Mouse (Mus musculus): ENCODE measurements around the gene Surf4.

The Surf4 gene

GRCm38 (mm10) chr2:26930390-26930789, 3.3 kb downstream of the Surf4 start:
- peak; percentile 81 for DNase-seq (ENCODE audit: low spot score)

- no peak for DNase-seq (ENCODE audit: low spot score)
Observed at GRCm38 (mm10) chr2:26927745-26928476, 5.8 kb downstream of the Surf4 start.

- DNase-seq (ENCODE audit: low spot score) = no peak
Observed at GRCm38 (mm10) chr2:26921784-26922183, 11.9 kb downstream of the Surf4 start.

- no peak for DNase-seq (ENCODE audit: low spot score)
Observed at GRCm38 (mm10) chr2:26920190-26920855, 13.4 kb downstream of the Surf4 start.

GRCm38 (mm10) chr2:26919684-26920083, 14.0 kb downstream of the Surf4 start:
- DNase-seq (ENCODE audit: low spot score) = no peak

- no peak for DNase-seq (ENCODE audit: low spot score)
Observed at GRCm38 (mm10) chr2:26916738-26917137, 17.0 kb downstream of the Surf4 start.

- DNase-seq (ENCODE audit: low spot score) = peak; percentile 84
Observed at GRCm38 (mm10) chr2:26915927-26916728, 17.6 kb downstream of the Surf4 start, which contains the start of the genes Surf2 and Surf1. Gene Surf2 (plus strand): TSS chr2:26916367. Gene Surf1 (minus strand): TSS chr2:26916530.

- DNase-seq (ENCODE audit: low spot score) = no peak
Observed at GRCm38 (mm10) chr2:26914148-26914941, 19.4 kb downstream of the Surf4 start.

GRCm38 (mm10) chr2:26913416-26914147, 20.1 kb downstream of the Surf4 start:
- peak; percentile 3 for DNase-seq (ENCODE audit: low spot score)

GRCm38 (mm10) chr2:26912253-26912770, 21.4 kb downstream of the Surf4 start:
- peak; percentile 3 for DNase-seq (ENCODE audit: low spot score)

GRCm38 (mm10) chr2:26910994-26911765, 22.5 kb downstream of the Surf4 start:
- peak; percentile 67 for DNase-seq (ENCODE audit: low spot score)

- DNase-seq (ENCODE audit: low spot score) = peak; percentile 100
Observed at GRCm38 (mm10) chr2:26910124-26910993, 23.4 kb downstream of the Surf4 start, which contains the start of the genes Med22 and Rpl7a. Gene Med22 (minus strand): TSS chr2:26910677. Gene Rpl7a (plus strand): TSS chr2:26910764.

GRCm38 (mm10) chr2:26909387-26909784, 24.3 kb downstream of the Surf4 start:
- no peak for DNase-seq (ENCODE audit: low spot score)

GRCm38 (mm10) chr2:26908710-26909386, 24.9 kb downstream of the Surf4 start:
- DNase-seq (ENCODE audit: low spot score) = no peak

- no peak for DNase-seq (ENCODE audit: low spot score)
Observed at GRCm38 (mm10) chr2:26907109-26907508, 26.6 kb downstream of the Surf4 start.

GRCm38 (mm10) chr2:26906431-26906830, 27.3 kb downstream of the Surf4 start:
- no peak for DNase-seq (ENCODE audit: low spot score)

GRCm38 (mm10) chr2:26905936-26906335, 27.8 kb downstream of the Surf4 start:
- DNase-seq (ENCODE audit: low spot score) = no peak

GRCm38 (mm10) chr2:26903311-26903710, 30.4 kb downstream of the Surf4 start:
- DNase-seq (ENCODE audit: low spot score) = no peak

Data from layer of hippocampus, adult 11-12 months (tissue).